Mouse (Mus musculus) embryonic facial prominence, embryonic 14.5 days (tissue): Measurements from ENCODE around the gene Tpm4. TPM values are rescaled to one million over a fixed set of nuclear protein-coding genes. Genes with fewer than 3 reads are reported as not detected.
"Not testable (repeated sequence)": the region's sequence is repeated elsewhere in the genome, so short reads cannot be mapped to it uniquely, and the experiment has no call there.

Source experiments
- ATAC-seq: fragments of 200-750 bp; cut with Nextera tagmentation; 2 replicates; pipeline ENCODE4 v1.8.0; 2017; ENCODE audit warnings: low read depth, moderate number of reproducible peaks, moderate TSS enrichment
- DNase-seq: peaks from one replicate; pipeline ENCODE4 v3.0.0-alpha.2; 2015; ENCODE audit warnings: low spot score
- H3K27ac ChIP-seq: fragments of 300-500 bp; sonication (generic); replicated peaks from 2 replicates; pipeline ENCODE4 v1.5.1; 2014; ENCODE audit warnings: low read depth, mild to moderate bottlenecking, low read length, moderate library complexity
- H3K27me3 ChIP-seq: fragments of 300-500 bp; sonication (generic); replicated peaks from 2 replicates; pipeline ENCODE4 v1.6.1; 2014; ENCODE audit warnings: low read length; ENCODE audit not compliant: control insufficient read depth, insufficient read depth
- H3K36me3 ChIP-seq: fragments of 300-500 bp; sonication (generic); 2 replicates; pipeline ENCODE4 v1.6.1; 2014; ENCODE audit warnings: low read length, mixed read lengths; ENCODE audit not compliant: control insufficient read depth, insufficient read depth
- H3K4me1 ChIP-seq: fragments of 300-500 bp; sonication (generic); 2 replicates; pipeline ENCODE4 v1.6.1; 2014; ENCODE audit warnings: antibody characterized with exemption, low read length; ENCODE audit not compliant: control insufficient read depth, insufficient read depth
- H3K4me2 ChIP-seq: fragments of 300-500 bp; sonication (generic); 2 replicates; pipeline ENCODE4 v1.6.1; 2014; ENCODE audit warnings: low read depth, mild to moderate bottlenecking, low read length, moderate library complexity, mixed read lengths
- H3K4me3 ChIP-seq: fragments of 300-500 bp; sonication (generic); 2 replicates; pipeline ENCODE4 v1.5.1; 2014; ENCODE audit warnings: low read depth, mild to moderate bottlenecking, low read length
- H3K9ac ChIP-seq: fragments of 300-500 bp; sonication (generic); 2 replicates; pipeline ENCODE4 v1.6.1; 2014; ENCODE audit warnings: low read depth, mild to moderate bottlenecking, low read length, moderate library complexity, mixed read lengths
- H3K9me3 ChIP-seq: fragments of 300-500 bp; sonication (generic); 2 replicates; pipeline ENCODE4 v1.6.1; 2016; ENCODE audit warnings: low read length; ENCODE audit not compliant: control insufficient read depth
- WGBS: fragments of 180-500 bp; shearing (Covaris S2); extraction: QIAGEN DNeasy Blood & Tissue Kit; methylation state at CpG from one replicate; pipeline ENCODE4 v1.1.7; 2014; 5-methylcytosine and 5-hydroxymethylcytosine counted together
- polyA plus RNA-seq: library from polyadenylated mRNA; unstranded; fragments of >200 nt; fragmentation: Nextera tagmentation; extraction: Ambion mirVana; gene quantifications from 2 replicates; pipeline ENCODE4 v1.2.1, GENCODE M21; 2014

Gene Tpm4
- 572 and 613 TPM in 2 replicates for polyA plus RNA-seq

DNA sequence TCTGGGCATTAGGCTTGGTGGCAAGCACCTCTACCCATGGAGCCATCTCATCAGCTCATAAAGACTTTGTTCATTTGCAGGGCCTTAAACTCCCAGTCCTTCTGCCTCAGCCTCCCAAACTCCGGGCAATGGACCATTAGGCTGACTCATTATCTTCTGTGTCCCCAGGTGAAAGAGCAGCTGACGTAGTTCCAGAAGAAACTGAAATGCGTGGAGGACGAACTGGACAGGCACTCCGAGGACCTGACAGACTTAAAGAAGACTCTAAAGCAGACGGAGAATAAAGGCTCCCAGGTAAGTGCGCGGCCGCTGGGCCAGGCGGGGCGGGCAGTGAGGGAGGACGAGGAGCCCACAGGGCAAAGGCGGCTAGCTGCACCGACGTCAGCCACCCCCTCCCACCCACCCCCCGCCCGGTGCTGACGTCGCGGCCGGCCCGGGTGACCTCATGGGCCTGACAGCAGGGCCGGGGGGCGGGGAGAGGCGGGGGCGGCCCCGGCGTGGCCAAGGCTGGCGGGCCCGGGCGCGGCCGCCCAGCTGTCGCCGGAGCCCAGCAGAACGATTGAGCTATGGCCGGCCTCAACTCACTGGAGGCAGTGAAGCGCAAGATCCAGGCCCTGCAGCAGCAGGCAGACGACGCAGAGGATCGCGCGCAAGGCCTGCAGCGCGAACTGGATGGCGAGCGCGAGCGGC is at the start of gene Tpm4:
TSS of gene Tpm4 (plus strand) at position 220 of the 690 bp plus-strand sequence.
- H3K27me3 ChIP-seq, result no peaks in the 10 kb centered on the region
- peak within 1 kb of the TSS; percentile 99 for H3K9ac ChIP-seq
- peak within 1 kb of the TSS; percentile 73 for H3K4me2 ChIP-seq
- peak; percentile 81 for ATAC-seq
- peak within 1 kb of the TSS; percentile 92 for H3K4me3 ChIP-seq
- peak within 1 kb of the TSS; percentile 99 for H3K27ac ChIP-seq
- no peaks in the 10 kb centered on the region for H3K9me3 ChIP-seq
- peaks cover 10% of the 10 kb centered on the region for H3K4me1 ChIP-seq
- DNase-seq, result peak; percentile 82
- peaks cover 18% of the 10 kb centered on the region for H3K36me3 ChIP-seq
- 3% methylated on average over 16 of the region's 49 CpGs for WGBS

DNA sequence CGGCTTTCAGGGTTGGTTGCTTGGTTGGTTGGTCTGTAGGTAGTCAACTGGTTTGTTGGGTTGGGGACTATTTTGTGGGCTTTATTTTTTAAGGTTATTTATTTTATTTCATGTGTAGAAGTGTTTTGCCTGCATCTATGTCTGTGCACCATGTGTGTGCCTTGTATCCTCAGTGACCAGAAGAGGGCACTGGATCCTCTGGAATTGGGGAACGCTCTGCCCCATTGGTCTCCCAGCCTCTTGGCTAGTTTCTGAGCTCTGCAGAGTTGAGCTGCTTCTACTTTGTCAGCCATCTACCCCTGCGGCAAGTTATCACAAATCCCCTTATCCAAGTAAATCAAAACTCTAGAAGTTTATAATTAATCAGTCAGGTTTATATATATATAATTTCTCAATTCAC is 47.2 kb upstream of the Tpm4 start:
- H3K4me2 ChIP-seq, ATAC-seq, H3K27ac ChIP-seq, H3K36me3 ChIP-seq, H3K9ac ChIP-seq, H3K27me3 ChIP-seq, H3K4me1 ChIP-seq, DNase-seq, H3K9me3 ChIP-seq, H3K4me3 ChIP-seq: not testable (repeated sequence)
- WGBS, result 86% methylated on average over 3 of the region's 3 CpGs

DNA sequence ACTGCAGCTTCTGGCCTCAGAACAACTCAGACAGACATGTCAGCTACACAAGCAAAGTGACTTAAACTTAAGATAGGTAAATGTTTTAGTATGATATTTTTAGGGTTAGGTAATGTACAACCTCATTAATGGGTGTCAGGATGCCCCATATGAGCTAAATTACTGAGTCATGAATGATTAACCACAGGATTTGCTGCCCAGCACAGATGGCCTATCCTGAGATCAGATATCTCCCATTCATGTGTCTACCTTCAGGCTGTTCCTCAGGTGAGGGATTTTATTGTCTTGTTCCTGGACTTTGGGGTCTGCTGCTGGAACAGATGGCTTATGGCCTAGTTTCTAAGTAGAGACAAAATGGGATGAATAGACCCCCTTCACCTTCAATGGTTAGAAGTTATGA is 38.1 kb upstream of the Tpm4 start:
- not testable (repeated sequence) for H3K4me1 ChIP-seq, H3K27me3 ChIP-seq, ATAC-seq, DNase-seq, H3K27ac ChIP-seq, H3K36me3 ChIP-seq, H3K9me3 ChIP-seq, H3K4me3 ChIP-seq, H3K4me2 ChIP-seq, H3K9ac ChIP-seq

DNA sequence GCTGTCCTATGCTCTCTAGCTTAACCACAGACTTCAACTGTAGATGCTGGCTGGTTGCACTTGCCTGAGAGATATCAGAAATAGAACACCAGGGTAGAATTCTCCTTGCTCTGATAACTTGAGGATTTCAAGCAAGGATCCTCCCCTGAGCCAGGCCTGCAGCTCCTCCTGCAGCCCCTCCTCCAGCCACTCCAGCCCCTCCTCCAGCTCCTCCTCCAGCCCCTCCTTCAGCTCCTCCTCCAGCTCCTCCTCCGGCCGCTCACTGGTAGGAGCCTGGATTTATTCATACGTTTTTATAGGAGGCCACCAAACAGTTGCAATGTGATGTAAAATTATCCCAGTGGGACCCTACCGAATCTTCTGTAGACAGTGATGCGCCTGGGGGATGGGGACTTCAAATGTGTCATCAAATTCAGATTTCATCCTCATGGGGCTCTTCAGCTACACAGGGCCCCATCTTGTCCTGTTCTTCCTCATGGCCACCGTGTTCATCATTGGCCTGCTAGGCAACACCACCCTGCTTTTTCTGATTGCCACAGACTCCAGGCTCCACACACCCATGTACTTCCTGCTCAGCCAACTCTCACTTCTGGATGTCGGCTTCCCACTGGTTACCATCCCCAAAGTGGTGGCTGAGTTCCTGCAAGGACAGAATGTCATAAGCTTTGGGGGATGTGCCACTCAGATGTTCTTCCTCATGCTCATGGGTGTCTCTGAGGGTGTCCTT is 35.2 kb upstream of the Tpm4 start:
- not testable (repeated sequence) for H3K9ac ChIP-seq, H3K4me2 ChIP-seq, H3K36me3 ChIP-seq, H3K4me3 ChIP-seq, ATAC-seq, DNase-seq, H3K27me3 ChIP-seq, H3K27ac ChIP-seq, H3K4me1 ChIP-seq, H3K9me3 ChIP-seq
- 56% methylated on average over 6 of the region's 7 CpGs for WGBS

DNA sequence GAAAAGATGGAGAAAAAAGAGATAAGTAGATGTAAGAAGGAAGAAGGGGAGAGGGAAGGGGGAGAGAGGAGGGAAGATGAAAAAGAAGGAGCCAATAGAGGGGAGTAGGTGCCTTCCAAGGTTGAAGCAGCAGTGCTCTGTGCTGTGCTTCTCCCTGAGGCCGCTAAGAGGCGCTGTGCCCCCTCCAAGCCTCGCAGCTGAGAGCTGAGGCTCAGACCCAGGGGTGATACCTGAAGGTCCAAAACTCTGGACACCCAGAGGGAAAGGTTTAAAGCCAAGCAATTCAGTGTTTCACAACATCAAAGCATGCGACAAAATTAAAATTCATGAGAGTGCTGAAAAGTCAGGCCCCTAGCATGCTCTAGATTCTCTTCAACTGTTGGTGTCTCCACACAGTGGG is 29.6 kb upstream of the Tpm4 start:
- no peak for ATAC-seq
- no peak for DNase-seq
- Histone ChIP-seq H3K9me3 (peaks cover 4% of the 10 kb centered on the region; the same call in 1 of the 2 replicates), H3K36me3 (no peaks in the 10 kb centered on the region), H3K9ac (no peak overlapping the region), H3K27me3 (no peaks in the 10 kb centered on the region), H3K4me1 (no peaks in the 10 kb centered on the region), H3K4me2 (no peak overlapping the region), H3K4me3 (no peak overlapping the region), H3K27ac (no peak overlapping the region)
- 17% methylated on average over 4 of the region's 4 CpGs for WGBS

DNA sequence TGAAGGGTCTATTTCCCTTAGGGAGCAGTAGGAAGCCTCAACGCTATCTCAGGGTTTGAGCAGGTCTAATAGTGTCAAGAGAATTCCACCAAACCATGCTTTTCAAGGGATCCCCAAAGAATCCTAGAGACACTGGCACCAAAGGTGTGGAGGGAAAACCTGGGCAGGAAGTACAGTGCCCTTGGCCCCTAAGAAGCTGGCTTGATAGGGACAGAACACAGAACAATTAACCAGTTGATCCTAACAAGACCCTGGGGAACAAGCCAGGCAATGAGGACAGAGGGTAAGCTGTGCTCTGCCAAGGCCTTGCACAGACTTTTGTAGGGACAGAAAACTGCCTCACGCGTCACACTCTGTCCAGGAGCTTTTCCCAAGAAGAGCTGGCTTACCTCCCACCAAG is 28.0 kb upstream of the Tpm4 start, which contains the start of gene Olfr374:
TSS of gene Olfr374 (plus strand) at position 301 of the 400 bp plus-strand sequence.
- Histone ChIP-seq H3K9me3 (peaks cover 4% of the 10 kb centered on the region; the same call in 1 of the 2 replicates), H3K4me1 (no peaks in the 10 kb centered on the region), H3K27me3 (no peaks in the 10 kb centered on the region), H3K4me3 (no peak within 1 kb of the TSS), H3K27ac (no peak within 1 kb of the TSS), H3K36me3 (no peaks in the 10 kb centered on the region), H3K4me2 (no peak within 1 kb of the TSS), H3K9ac (no peak within 1 kb of the TSS)
- 77% methylated on average over 3 of the region's 3 CpGs for WGBS
- ATAC-seq (no peak), DNase-seq (no peak)

DNA sequence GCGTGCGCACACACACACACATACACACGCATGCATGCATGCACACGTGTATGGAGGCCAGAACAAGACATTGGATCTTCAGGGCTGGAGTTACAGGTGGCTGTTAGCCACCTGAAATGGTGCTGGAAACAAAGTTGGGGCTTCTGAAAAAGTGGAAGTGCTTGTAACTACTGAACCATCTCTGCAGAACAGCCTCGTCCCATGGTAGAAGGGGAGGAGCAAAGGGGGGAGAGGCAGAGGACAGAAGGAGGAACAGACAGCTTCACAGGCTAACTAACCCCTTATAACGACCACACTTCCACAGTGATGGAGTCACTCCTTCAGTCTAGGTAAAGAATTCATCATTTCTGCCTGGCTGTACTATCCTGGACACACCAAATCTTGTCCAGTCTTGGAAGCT is 23.9 kb upstream of the Tpm4 start:
- Histone ChIP-seq H3K4me1 (no peaks in the 10 kb centered on the region), H3K36me3 (no peaks in the 10 kb centered on the region), H3K27ac (no peak overlapping the region), H3K9me3 (no peaks in the 10 kb centered on the region), H3K27me3 (no peaks in the 10 kb centered on the region), H3K4me2 (no peak overlapping the region), H3K9ac (no peak overlapping the region), H3K4me3 (no peak overlapping the region)
- DNase-seq (no peak), ATAC-seq (no peak)
- 70% methylated on average over 6 of the region's 6 CpGs for WGBS

DNA sequence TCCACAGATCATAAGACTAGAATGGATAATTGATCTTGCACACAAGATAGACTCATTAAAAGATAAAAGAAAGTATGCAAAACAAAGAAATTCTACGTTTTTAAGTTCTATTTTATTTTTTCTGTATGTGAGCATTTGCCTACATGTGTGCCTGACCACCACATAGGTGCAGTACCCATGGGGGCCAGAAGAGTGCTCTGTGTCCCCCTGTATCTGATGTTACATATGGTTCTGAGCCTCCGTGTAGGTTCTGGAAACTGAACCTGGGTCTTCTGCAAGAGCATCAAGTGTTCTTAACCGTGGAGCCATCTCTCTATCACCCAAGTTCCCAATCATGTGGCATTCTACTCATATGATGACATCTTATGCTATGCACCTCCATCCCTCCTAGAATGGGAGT is 22.3 kb upstream of the Tpm4 start:
- H3K4me2 ChIP-seq, result no peak overlapping the region
- no peaks in the 10 kb centered on the region for H3K27me3 ChIP-seq
- H3K9me3 ChIP-seq, result no peaks in the 10 kb centered on the region
- H3K4me1 ChIP-seq, result no peaks in the 10 kb centered on the region
- no peaks in the 10 kb centered on the region for H3K36me3 ChIP-seq
- no peak overlapping the region for H3K27ac ChIP-seq
- H3K9ac ChIP-seq, result no peak overlapping the region
- DNase-seq (no peak), ATAC-seq (no peak)
- H3K4me3 ChIP-seq, result no peak overlapping the region
- 70% methylated on average over 3 of the region's 3 CpGs for WGBS
